Mouse (Mus musculus): ENCODE measurements around the gene Srd5a3. TPM values are rescaled to one million over a fixed set of nuclear protein-coding genes. Genes with fewer than 3 reads are reported as not detected.
A peak's percentile ranks its signal among the peaks of the same experiment; 100 is the strongest.

Gene Srd5a3
- polyA plus RNA-seq, 1 experiment from 2014 or later: 16.1 TPM

DNA sequence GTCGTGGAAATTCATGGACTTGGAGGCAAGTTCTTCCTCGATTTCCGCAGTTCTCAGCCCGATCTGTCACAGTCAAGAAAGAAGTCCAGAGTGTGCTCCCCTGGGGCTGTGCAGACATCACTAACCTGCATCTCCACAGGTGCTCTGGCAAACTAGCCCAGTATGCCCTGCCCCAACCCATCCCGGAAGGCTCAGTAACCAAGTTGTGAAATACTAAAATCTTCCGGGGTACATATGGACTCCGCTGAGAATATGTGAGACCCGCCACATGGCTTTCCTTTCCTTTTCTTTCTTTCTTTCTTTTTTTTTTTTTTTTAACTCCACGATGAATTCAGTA is 627 bp downstream of the Srd5a3 start:
- no peak for DNase-seq (ENCODE audit: low spot score)
- H3K4me3 ChIP-seq (ENCODE audit: low read depth, low read length): peak overlapping the region; percentile 59
- no peaks in the 10 kb centered on the region for H3K9me3 ChIP-seq (ENCODE audit: control insufficient read depth, low read length)
- no peaks in the 10 kb centered on the region for H3K36me3 ChIP-seq (ENCODE audit: control insufficient read depth, insufficient read depth, low read length)
- no peaks in the 10 kb centered on the region for H3K4me1 ChIP-seq (replicated peaks; ENCODE audit: control insufficient read depth, insufficient read depth, low read length)
- peak overlapping the region; percentile 71 for H3K9ac ChIP-seq (ENCODE audit: low read depth, low read length)
- ATAC-seq (ENCODE audit: low FRiP score): peak; percentile 63
- H3K27me3 ChIP-seq (ENCODE audit: control insufficient read depth, insufficient read depth, low read length): no peaks in the 10 kb centered on the region
- H3K27ac ChIP-seq (ENCODE audit: low read depth, low read length): no peak overlapping the region; the same call in 1 of the 2 replicates
- WGBS: 14% methylated on average over 9 of the region's 9 CpGs
- H3K4me2 ChIP-seq (replicated peaks; ENCODE audit: low read depth, low read length): peak overlapping the region; percentile 65

DNA sequence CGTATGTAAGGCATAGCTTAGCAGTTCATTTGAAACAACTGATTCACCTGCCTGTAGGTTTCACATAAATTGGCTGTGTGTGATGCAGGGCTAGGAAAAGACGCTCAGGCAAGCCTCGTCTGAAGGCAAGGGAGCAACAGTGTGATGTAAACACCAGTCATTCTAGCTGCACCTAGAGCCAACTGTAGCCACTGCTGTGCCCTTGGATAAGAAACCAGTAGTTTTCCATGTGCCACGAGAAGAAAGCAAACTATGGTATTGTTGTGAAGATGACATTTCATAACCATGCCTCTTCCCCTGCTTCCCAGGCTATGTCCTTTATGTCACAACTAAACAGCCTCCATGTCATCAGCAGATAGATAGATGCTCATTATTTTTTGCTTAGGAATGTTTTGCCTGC is 3.3 kb downstream of the Srd5a3 start:
- no peak overlapping the region for H3K4me2 ChIP-seq (replicated peaks; ENCODE audit: low read depth, low read length)
- no peak for DNase-seq (ENCODE audit: low spot score)
- no peak for ATAC-seq (ENCODE audit: low FRiP score)
- no peak overlapping the region for H3K4me3 ChIP-seq (ENCODE audit: low read depth, low read length)
- H3K9me3 ChIP-seq (ENCODE audit: control insufficient read depth, low read length): no peaks in the 10 kb centered on the region
- H3K27me3 ChIP-seq (ENCODE audit: control insufficient read depth, insufficient read depth, low read length): no peaks in the 10 kb centered on the region
- H3K36me3 ChIP-seq (ENCODE audit: control insufficient read depth, insufficient read depth, low read length): no peaks in the 10 kb centered on the region
- no peak overlapping the region for H3K9ac ChIP-seq (ENCODE audit: low read depth, low read length)
- 92% methylated on average over 4 of the region's 4 CpGs for WGBS
- no peak overlapping the region for H3K27ac ChIP-seq (ENCODE audit: low read depth, low read length)
- H3K4me1 ChIP-seq (replicated peaks; ENCODE audit: control insufficient read depth, insufficient read depth, low read length): no peaks in the 10 kb centered on the region

DNA sequence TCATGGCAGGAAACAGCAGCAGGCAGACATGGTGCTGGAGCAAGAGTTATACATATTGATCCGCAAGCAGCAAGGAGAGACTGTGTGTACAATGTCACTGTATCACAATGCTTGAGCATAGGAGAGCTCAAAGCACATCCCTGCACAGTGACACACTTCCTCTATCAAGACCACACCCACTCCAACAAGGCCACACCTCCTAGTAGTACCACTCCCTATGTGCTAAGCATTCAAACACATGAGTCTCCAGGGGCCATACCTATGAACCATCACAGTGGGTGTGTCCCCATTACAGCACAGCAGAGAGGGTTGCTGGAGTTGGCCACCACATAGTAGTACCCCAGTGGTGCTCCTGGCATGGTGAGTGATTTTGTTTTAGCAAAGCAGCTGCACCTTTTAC is 6.3 kb downstream of the Srd5a3 start:
- Histone ChIP-seq H3K9me3 (ENCODE audit: control insufficient read depth, low read length) (no peaks in the 10 kb centered on the region), H3K9ac (ENCODE audit: low read depth, low read length) (no peak overlapping the region), H3K4me1 (replicated peaks; ENCODE audit: control insufficient read depth, insufficient read depth, low read length) (no peaks in the 10 kb centered on the region), H3K36me3 (ENCODE audit: control insufficient read depth, insufficient read depth, low read length) (no peaks in the 10 kb centered on the region), H3K4me2 (replicated peaks; ENCODE audit: low read depth, low read length) (no peak overlapping the region), H3K27me3 (ENCODE audit: control insufficient read depth, insufficient read depth, low read length) (no peaks in the 10 kb centered on the region), H3K27ac (ENCODE audit: low read depth, low read length) (no peak overlapping the region), H3K4me3 (ENCODE audit: low read depth, low read length) (no peak overlapping the region)
- DNase-seq (ENCODE audit: low spot score) (no peak), ATAC-seq (ENCODE audit: low FRiP score) (no peak)
- 95% methylated on average over 1 of the region's 1 CpGs for WGBS

DNA sequence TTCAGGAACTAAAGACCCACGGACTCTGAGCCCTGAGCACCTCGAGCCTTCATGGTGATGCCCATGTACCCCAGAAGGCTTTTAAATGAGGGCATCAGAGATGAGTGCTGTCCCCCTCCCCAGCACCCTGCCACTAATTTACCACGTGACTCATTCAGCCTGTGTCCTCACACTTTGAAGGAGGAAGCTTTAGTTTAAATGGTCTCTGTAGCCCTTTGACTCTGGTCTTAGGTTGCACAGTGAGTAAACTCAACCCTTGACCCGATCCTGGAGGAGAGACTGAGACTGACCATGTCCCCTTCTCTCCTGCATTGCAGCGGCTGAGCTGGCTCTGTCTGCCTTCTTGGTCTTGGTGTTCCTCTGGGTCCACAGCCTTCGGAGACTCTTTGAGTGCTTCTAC is 9.4 kb downstream of the Srd5a3 start:
- Histone ChIP-seq H3K4me2 (replicated peaks; ENCODE audit: low read depth, low read length) (no peak overlapping the region), H3K27ac (ENCODE audit: low read depth, low read length) (no peak overlapping the region), H3K4me3 (ENCODE audit: low read depth, low read length) (no peak overlapping the region), H3K9ac (ENCODE audit: low read depth, low read length) (no peak overlapping the region), H3K27me3 (ENCODE audit: control insufficient read depth, insufficient read depth, low read length) (no peaks in the 10 kb centered on the region), H3K4me1 (replicated peaks; ENCODE audit: control insufficient read depth, insufficient read depth, low read length) (no peaks in the 10 kb centered on the region), H3K36me3 (ENCODE audit: control insufficient read depth, insufficient read depth, low read length) (no peaks in the 10 kb centered on the region), H3K9me3 (ENCODE audit: control insufficient read depth, low read length) (no peaks in the 10 kb centered on the region)
- DNase-seq (ENCODE audit: low spot score) (no peak), ATAC-seq (ENCODE audit: low FRiP score) (no peak)
- WGBS: 93% methylated on average over 6 of the region's 6 CpGs

DNA sequence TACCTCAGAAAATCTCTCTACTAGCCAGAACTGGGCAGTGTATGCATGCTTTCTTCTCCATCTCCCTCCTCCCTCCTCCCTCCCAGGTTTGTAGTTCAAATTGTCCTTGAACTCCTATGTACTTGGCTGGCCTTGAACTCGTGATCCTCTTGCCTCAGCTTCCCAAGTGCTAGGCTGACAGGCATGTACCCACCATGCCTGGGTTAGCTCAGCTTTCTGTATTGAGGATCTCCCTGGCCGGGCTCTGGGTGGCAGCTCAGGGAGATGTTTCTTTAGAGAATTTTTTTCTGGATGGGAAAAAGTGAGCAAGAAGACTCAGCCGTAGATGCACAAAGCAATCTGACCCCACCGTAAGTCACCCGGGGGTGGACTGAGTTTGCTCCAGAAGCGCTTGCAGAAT is 12.9 kb downstream of the Srd5a3 start:
- Histone ChIP-seq H3K27me3 (ENCODE audit: control insufficient read depth, insufficient read depth, low read length) (no peaks in the 10 kb centered on the region), H3K36me3 (ENCODE audit: control insufficient read depth, insufficient read depth, low read length) (no peaks in the 10 kb centered on the region), H3K9me3 (ENCODE audit: control insufficient read depth, low read length) (no peaks in the 10 kb centered on the region), H3K4me2 (replicated peaks; ENCODE audit: low read depth, low read length) (no peak overlapping the region), H3K4me1 (replicated peaks; ENCODE audit: control insufficient read depth, insufficient read depth, low read length) (no peaks in the 10 kb centered on the region), H3K27ac (ENCODE audit: low read depth, low read length) (no peak overlapping the region), H3K9ac (ENCODE audit: low read depth, low read length) (no peak overlapping the region), H3K4me3 (ENCODE audit: low read depth, low read length) (no peak overlapping the region)
- DNase-seq (ENCODE audit: low spot score) (no peak), ATAC-seq (ENCODE audit: low FRiP score) (no peak)
- 96% methylated on average over 6 of the region's 6 CpGs for WGBS

DNA sequence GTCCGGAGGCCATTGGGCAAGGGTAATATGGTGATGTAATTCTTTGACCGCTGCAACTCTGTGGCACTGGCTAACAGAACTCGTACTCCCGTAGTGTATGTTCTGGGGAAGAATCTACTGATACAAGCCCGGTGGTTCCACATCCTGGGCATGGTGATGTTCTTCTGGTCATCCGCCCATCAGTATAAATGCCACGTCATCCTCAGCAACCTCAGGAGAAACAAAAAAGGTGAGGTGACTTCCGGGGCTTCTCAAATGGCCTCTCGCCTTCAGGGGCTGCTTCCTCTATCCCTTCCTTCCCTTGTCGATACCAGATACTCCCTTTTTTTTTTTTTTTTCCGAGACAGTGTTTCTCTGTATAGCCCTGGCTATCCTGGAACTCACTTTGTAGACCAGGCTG is 13.4 kb downstream of the Srd5a3 start:
- Histone ChIP-seq H3K4me3 (ENCODE audit: low read depth, low read length) (no peak overlapping the region), H3K4me1 (replicated peaks; ENCODE audit: control insufficient read depth, insufficient read depth, low read length) (no peaks in the 10 kb centered on the region), H3K27ac (ENCODE audit: low read depth, low read length) (no peak overlapping the region), H3K4me2 (replicated peaks; ENCODE audit: low read depth, low read length) (no peak overlapping the region), H3K9ac (ENCODE audit: low read depth, low read length) (no peak overlapping the region), H3K9me3 (ENCODE audit: control insufficient read depth, low read length) (no peaks in the 10 kb centered on the region), H3K36me3 (ENCODE audit: control insufficient read depth, insufficient read depth, low read length) (no peaks in the 10 kb centered on the region), H3K27me3 (ENCODE audit: control insufficient read depth, insufficient read depth, low read length) (no peaks in the 10 kb centered on the region)
- ATAC-seq (ENCODE audit: low FRiP score) (no peak), DNase-seq (ENCODE audit: low spot score) (no peak)
- WGBS: 95% methylated on average over 11 of the region's 11 CpGs

DNA sequence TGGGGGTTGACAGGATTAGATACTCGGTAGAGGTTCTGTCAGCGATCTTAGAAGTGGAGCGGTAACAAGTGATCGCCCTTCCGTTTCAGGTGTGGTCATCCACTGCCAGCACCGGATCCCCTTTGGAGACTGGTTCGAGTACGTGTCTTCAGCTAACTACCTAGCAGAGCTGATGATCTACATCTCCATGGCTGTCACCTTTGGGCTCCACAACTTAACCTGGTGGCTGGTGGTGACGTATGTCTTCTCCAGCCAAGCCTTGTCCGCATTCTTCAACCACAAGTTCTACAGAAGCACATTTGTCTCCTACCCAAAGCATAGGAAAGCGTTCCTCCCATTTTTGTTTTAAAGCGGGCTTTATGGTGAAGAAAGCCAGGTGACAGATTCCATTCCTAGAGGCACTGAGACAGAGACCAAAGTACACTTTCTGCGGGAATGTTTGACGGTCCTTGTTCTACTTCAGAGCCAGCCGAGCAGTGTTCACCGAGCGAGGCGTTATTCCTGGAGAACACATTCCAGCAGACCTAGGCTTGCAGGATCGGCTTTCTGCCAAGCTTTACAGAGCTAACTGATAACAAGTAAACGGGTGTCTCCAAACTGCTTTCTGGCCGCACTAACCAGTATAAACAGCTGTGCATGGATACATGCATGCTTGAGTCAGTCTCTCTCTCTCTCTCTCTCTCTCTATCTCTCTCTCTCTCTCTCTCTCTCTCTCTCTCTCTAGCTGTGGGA is 14.5 kb downstream of the Srd5a3 start:
- DNase-seq (ENCODE audit: low spot score) (no peak), ATAC-seq (ENCODE audit: low FRiP score) (no peak)
- no peak overlapping the region for H3K27ac ChIP-seq (ENCODE audit: low read depth, low read length)
- H3K9me3 ChIP-seq (ENCODE audit: control insufficient read depth, low read length): no peaks in the 10 kb centered on the region
- no peak overlapping the region for H3K9ac ChIP-seq (ENCODE audit: low read depth, low read length)
- no peaks in the 10 kb centered on the region for H3K4me1 ChIP-seq (replicated peaks; ENCODE audit: control insufficient read depth, insufficient read depth, low read length)
- H3K4me3 ChIP-seq (ENCODE audit: low read depth, low read length): no peak overlapping the region
- H3K36me3 ChIP-seq (ENCODE audit: control insufficient read depth, insufficient read depth, low read length): no peaks in the 10 kb centered on the region
- 95% methylated on average over 21 of the region's 21 CpGs for WGBS
- no peak overlapping the region for H3K4me2 ChIP-seq (replicated peaks; ENCODE audit: low read depth, low read length)
- no peaks in the 10 kb centered on the region for H3K27me3 ChIP-seq (ENCODE audit: control insufficient read depth, insufficient read depth, low read length)

DNA sequence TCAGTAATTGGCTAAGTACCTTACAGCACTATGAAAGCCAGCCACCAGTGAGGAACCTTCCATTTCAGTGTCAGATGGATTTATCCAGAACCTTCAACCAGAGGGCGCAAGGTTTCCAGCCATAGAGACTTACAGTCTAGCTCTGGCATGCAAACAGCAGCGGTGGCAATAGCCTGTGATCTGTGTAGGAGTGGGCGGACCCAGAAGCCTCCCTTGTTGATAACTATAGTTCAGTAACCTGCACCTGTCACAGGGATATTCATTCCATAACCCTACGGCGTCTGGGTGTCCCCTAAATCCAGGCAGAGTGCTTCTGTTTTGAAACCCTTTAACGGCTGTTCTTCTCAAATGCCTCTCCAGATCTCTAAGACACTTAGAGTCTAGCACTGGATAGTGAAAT is 19.5 kb downstream of the Srd5a3 start:
- 80% methylated on average over 6 of the region's 6 CpGs for WGBS
- no peak overlapping the region for H3K27ac ChIP-seq (ENCODE audit: low read depth, low read length)
- no peak for DNase-seq (ENCODE audit: low spot score)
- no peak overlapping the region for H3K4me3 ChIP-seq (ENCODE audit: low read depth, low read length)
- no peak overlapping the region for H3K4me2 ChIP-seq (replicated peaks; ENCODE audit: low read depth, low read length)
- H3K4me1 ChIP-seq (replicated peaks; ENCODE audit: control insufficient read depth, insufficient read depth, low read length): no peaks in the 10 kb centered on the region
- H3K27me3 ChIP-seq (ENCODE audit: control insufficient read depth, insufficient read depth, low read length): no peaks in the 10 kb centered on the region
- no peak overlapping the region for H3K9ac ChIP-seq (ENCODE audit: low read depth, low read length)
- H3K9me3 ChIP-seq (ENCODE audit: control insufficient read depth, low read length): no peaks in the 10 kb centered on the region
- ATAC-seq (ENCODE audit: low FRiP score): no peak
- no peaks in the 10 kb centered on the region for H3K36me3 ChIP-seq (ENCODE audit: control insufficient read depth, insufficient read depth, low read length)

DNA sequence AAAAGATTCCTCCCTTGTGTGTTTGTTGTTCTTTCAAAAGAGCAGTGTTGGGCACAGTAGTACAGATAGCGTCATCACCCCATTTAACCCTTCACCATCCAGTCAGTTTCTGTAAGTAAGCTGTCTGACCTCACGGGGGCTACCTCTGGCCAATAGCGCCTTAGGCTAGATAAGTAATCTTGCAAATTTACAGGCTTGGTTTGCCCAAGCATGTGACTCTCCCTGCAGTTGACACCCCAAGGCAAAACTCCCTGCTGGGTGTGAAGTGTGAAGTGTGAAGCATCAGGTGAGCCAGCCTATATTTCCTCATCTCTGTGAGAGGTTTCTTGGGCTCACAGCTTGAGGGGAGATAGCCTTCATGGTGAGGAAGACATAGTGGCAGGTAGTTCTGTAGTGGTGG is 20.0 kb downstream of the Srd5a3 start:
- no peak overlapping the region for H3K9ac ChIP-seq (ENCODE audit: low read depth, low read length)

More for the DNA sequence above, 20.0 kb downstream of the Srd5a3 start:
- no peaks in the 10 kb centered on the region for H3K9me3 ChIP-seq (ENCODE audit: control insufficient read depth, low read length)
- H3K4me2 ChIP-seq (replicated peaks; ENCODE audit: low read depth, low read length): no peak overlapping the region
- no peaks in the 10 kb centered on the region for H3K4me1 ChIP-seq (replicated peaks; ENCODE audit: control insufficient read depth, insufficient read depth, low read length)
- DNase-seq (ENCODE audit: low spot score) (no peak), ATAC-seq (ENCODE audit: low FRiP score) (no peak)
- no peak overlapping the region for H3K4me3 ChIP-seq (ENCODE audit: low read depth, low read length)
- no peaks in the 10 kb centered on the region for H3K27me3 ChIP-seq (ENCODE audit: control insufficient read depth, insufficient read depth, low read length)
- no peaks in the 10 kb centered on the region for H3K36me3 ChIP-seq (ENCODE audit: control insufficient read depth, insufficient read depth, low read length)
- 68% methylated on average over 3 of the region's 3 CpGs for WGBS
- no peak overlapping the region for H3K27ac ChIP-seq (ENCODE audit: low read depth, low read length)

Measured in hindbrain, embryonic 11.5 days (tissue).